Mouse (Mus musculus): ENCODE data around the gene Nap1l1. TPM values are rescaled to one million over a fixed set of nuclear protein-coding genes. Genes with fewer than 3 reads are reported as not detected.

The Nap1l1 gene
- total and polyA plus RNA-seq, 3 experiments = 199 to 541 (median 370) TPM

GRCm38 (mm10) chr10:111499892-111500291 is 26.9 kb downstream of the Nap1l1 start:
- Histone ChIP-seq H3K9me3 (replicated peaks) (no peaks in the 10 kb centered on the region), H3K4me1 (ENCODE audit: insufficient read depth, low read depth, low read length) (peaks cover 10% of the 10 kb centered on the region), H3K36me3 (replicated peaks) (peaks cover 34% of the 10 kb centered on the region), H3K27me3 (ENCODE audit: insufficient read depth, low read length) (no peaks in the 10 kb centered on the region), H3K4me3 (ENCODE audit: low read depth, low read length) (no peak overlapping the region)
- ATAC-seq (ENCODE audit: extremely low read depth, insufficient number of reproducible peaks, low FRiP score, poor library complexity, severe bottlenecking) (no peak), DNase-seq (ENCODE audit: low spot score) (no peak)
- no peak for TF ChIP-seq TAL1 (conservative IDR thresholded peaks at IDR 0.05; ENCODE audit: low read depth, low read length)
- TF ChIP-seq GATA2 (IDR thresholded peaks at IDR 0.05; ENCODE audit: borderline replicate concordance, low read depth, low read length) = no peak
- no peak for TF ChIP-seq GATA1 (IDR thresholded peaks at IDR 0.05; ENCODE audit: borderline replicate concordance, low read length)
- TF ChIP-seq CTCF (IDR thresholded peaks at IDR 0.05; ENCODE audit: low read depth, low read length) = no peak
- no peak for TF ChIP-seq POLR2AphosphoS5 (IDR thresholded peaks at IDR 0.05; ENCODE audit: insufficient replicate concordance, low read depth, low read length)

- Histone ChIP-seq H3K4me3 (ENCODE audit: low read depth, low read length) (no peak overlapping the region), H3K9me3 (replicated peaks) (no peaks in the 10 kb centered on the region), H3K4me1 (ENCODE audit: insufficient read depth, low read depth, low read length) (peaks cover 36% of the 10 kb centered on the region), H3K36me3 (replicated peaks) (peaks cover 8% of the 10 kb centered on the region), H3K27me3 (ENCODE audit: insufficient read depth, low read length) (no peaks in the 10 kb centered on the region)
- DNase-seq (ENCODE audit: low spot score) (no peak), ATAC-seq (ENCODE audit: extremely low read depth, insufficient number of reproducible peaks, low FRiP score, poor library complexity, severe bottlenecking) (0 out of 2 replicates have a peak, but pooled peaks have one; percentile 16)
- TF ChIP-seq CTCF (IDR thresholded peaks at IDR 0.05; ENCODE audit: low read depth, low read length) (peak; percentile 77), GATA2 (IDR thresholded peaks at IDR 0.05; ENCODE audit: borderline replicate concordance, low read depth, low read length) (no peak), POLR2AphosphoS5 (IDR thresholded peaks at IDR 0.05; ENCODE audit: insufficient replicate concordance, low read depth, low read length) (no peak), GATA1 (IDR thresholded peaks at IDR 0.05; ENCODE audit: borderline replicate concordance, low read length) (no peak)
Measured at GRCm38 (mm10) chr10:111503071-111503470, 30.0 kb downstream of the Nap1l1 start.

- H3K9me3 ChIP-seq (replicated peaks) = no peaks in the 10 kb centered on the region
- no peak for DNase-seq (ENCODE audit: low spot score)
- TF ChIP-seq GATA2 (IDR thresholded peaks at IDR 0.05; ENCODE audit: borderline replicate concordance, low read depth, low read length) (no peak), POLR2AphosphoS5 (IDR thresholded peaks at IDR 0.05; ENCODE audit: insufficient replicate concordance, low read depth, low read length) (no peak), GATA1 (IDR thresholded peaks at IDR 0.05; ENCODE audit: borderline replicate concordance, low read length) (no peak), TAL1 (conservative IDR thresholded peaks at IDR 0.05; ENCODE audit: low read depth, low read length) (no peak), CTCF (IDR thresholded peaks at IDR 0.05; ENCODE audit: low read depth, low read length) (no peak)
- no peak for ATAC-seq (ENCODE audit: extremely low read depth, insufficient number of reproducible peaks, low FRiP score, poor library complexity, severe bottlenecking)
- peaks cover 2% of the 10 kb centered on the region for H3K36me3 ChIP-seq (replicated peaks)
- H3K27me3 ChIP-seq (ENCODE audit: insufficient read depth, low read length) = no peaks in the 10 kb centered on the region
- H3K4me3 ChIP-seq (ENCODE audit: low read depth, low read length) = no peak overlapping the region
- peaks cover 38% of the 10 kb centered on the region for H3K4me1 ChIP-seq (ENCODE audit: insufficient read depth, low read depth, low read length)
Measured at GRCm38 (mm10) chr10:111503716-111504115, 30.7 kb downstream of the Nap1l1 start.

GRCm38 (mm10) chr10:111504606-111505005 is 31.6 kb downstream of the Nap1l1 start:
- ATAC-seq (ENCODE audit: extremely low read depth, insufficient number of reproducible peaks, low FRiP score, poor library complexity, severe bottlenecking) = no peak

GRCm38 (mm10) chr10:111505406-111505805 is 32.4 kb downstream of the Nap1l1 start:
- Histone ChIP-seq H3K9me3 (replicated peaks) (no peaks in the 10 kb centered on the region), H3K27me3 (ENCODE audit: insufficient read depth, low read length) (no peaks in the 10 kb centered on the region), H3K36me3 (replicated peaks) (peaks cover 7% of the 10 kb centered on the region), H3K4me1 (ENCODE audit: insufficient read depth, low read depth, low read length) (peaks cover 50% of the 10 kb centered on the region), H3K4me3 (ENCODE audit: low read depth, low read length) (peak overlapping the region; percentile 94; the same call in 1 of the 2 replicates)
- no peak for ATAC-seq (ENCODE audit: extremely low read depth, insufficient number of reproducible peaks, low FRiP score, poor library complexity, severe bottlenecking)
- TF ChIP-seq POLR2AphosphoS5 (IDR thresholded peaks at IDR 0.05; ENCODE audit: insufficient replicate concordance, low read depth, low read length) (no peak), GATA1 (IDR thresholded peaks at IDR 0.05; ENCODE audit: borderline replicate concordance, low read length) (no peak), CTCF (IDR thresholded peaks at IDR 0.05; ENCODE audit: low read depth, low read length) (no peak), TAL1 (conservative IDR thresholded peaks at IDR 0.05; ENCODE audit: low read depth, low read length) (no peak), GATA2 (IDR thresholded peaks at IDR 0.05; ENCODE audit: borderline replicate concordance, low read depth, low read length) (no peak)
- no peak for DNase-seq (ENCODE audit: low spot score)

More at GRCm38 (mm10) chr10:111504606-111505005, 31.6 kb downstream of the Nap1l1 start:
- no peak for DNase-seq (ENCODE audit: low spot score)
- Histone ChIP-seq H3K27me3 (ENCODE audit: insufficient read depth, low read length) (no peaks in the 10 kb centered on the region), H3K9me3 (replicated peaks) (no peaks in the 10 kb centered on the region), H3K4me3 (ENCODE audit: low read depth, low read length) (no peak overlapping the region), H3K36me3 (replicated peaks) (peaks cover 7% of the 10 kb centered on the region), H3K4me1 (ENCODE audit: insufficient read depth, low read depth, low read length) (peaks cover 47% of the 10 kb centered on the region)
- TF ChIP-seq GATA2 (IDR thresholded peaks at IDR 0.05; ENCODE audit: borderline replicate concordance, low read depth, low read length) (no peak), TAL1 (conservative IDR thresholded peaks at IDR 0.05; ENCODE audit: low read depth, low read length) (no peak), GATA1 (IDR thresholded peaks at IDR 0.05; ENCODE audit: borderline replicate concordance, low read length) (no peak), POLR2AphosphoS5 (IDR thresholded peaks at IDR 0.05; ENCODE audit: insufficient replicate concordance, low read depth, low read length) (no peak), CTCF (IDR thresholded peaks at IDR 0.05; ENCODE audit: low read depth, low read length) (no peak)

- Histone ChIP-seq H3K36me3 (replicated peaks) (peaks cover 7% of the 10 kb centered on the region), H3K27me3 (ENCODE audit: insufficient read depth, low read length) (no peaks in the 10 kb centered on the region), H3K9me3 (replicated peaks) (no peaks in the 10 kb centered on the region), H3K4me1 (ENCODE audit: insufficient read depth, low read depth, low read length) (peaks cover 52% of the 10 kb centered on the region), H3K4me3 (ENCODE audit: low read depth, low read length) (peak within 1 kb of the TSS; percentile 94)
- no peak for TF ChIP-seq GATA2 (IDR thresholded peaks at IDR 0.05; ENCODE audit: borderline replicate concordance, low read depth, low read length)
- TF ChIP-seq POLR2AphosphoS5 (IDR thresholded peaks at IDR 0.05; ENCODE audit: insufficient replicate concordance, low read depth, low read length) = no peak
- TF ChIP-seq GATA1 (IDR thresholded peaks at IDR 0.05; ENCODE audit: borderline replicate concordance, low read length) = no peak
- no peak for TF ChIP-seq TAL1 (conservative IDR thresholded peaks at IDR 0.05; ENCODE audit: low read depth, low read length)
- TF ChIP-seq CTCF (IDR thresholded peaks at IDR 0.05; ENCODE audit: low read depth, low read length) = no peak
- DNase-seq (ENCODE audit: low spot score) (peak; percentile 96), ATAC-seq (ENCODE audit: extremely low read depth, insufficient number of reproducible peaks, low FRiP score, poor library complexity, severe bottlenecking) (peak; percentile 79)
Measured at GRCm38 (mm10) chr10:111506101-111506925, 33.3 kb downstream of the Nap1l1 start, which contains the start of gene Phlda1. Gene Phlda1, plus strand, starts transcription at chr10:111506286.

Data from G1E (cell line).